Mouse (Mus musculus): ENCODE results near the gene Gm10645. TPM values are rescaled to one million over a fixed set of nuclear protein-coding genes. Genes with fewer than 3 reads are reported as not detected.

The Gm10645 gene
- polyA plus RNA-seq, 1 experiment from 2014 or later, result 0.86 TPM

DNA sequence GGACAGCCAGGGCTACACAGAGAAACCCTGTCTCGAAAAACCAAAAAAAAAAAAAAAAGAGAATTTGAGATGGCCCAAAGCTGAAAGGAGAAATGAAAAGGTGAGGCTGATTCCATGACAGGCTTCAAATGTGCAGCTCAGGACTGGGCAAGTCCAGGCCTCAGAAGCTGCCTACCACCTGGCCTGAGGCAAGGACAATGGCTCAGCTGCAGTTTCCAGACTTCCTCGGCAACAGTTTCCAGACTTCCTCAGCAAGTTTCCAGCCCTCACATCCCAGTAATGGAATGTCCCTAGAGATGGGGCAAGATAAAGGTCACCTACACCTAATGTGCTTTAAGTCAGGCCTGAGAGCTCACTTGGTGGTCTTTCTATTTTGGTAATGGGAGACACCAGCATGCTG lies 13.9 kb downstream of the Gm10645 start:
- H3K27me3 ChIP-seq (ENCODE audit: insufficient read depth, low read length), result no peaks in the 10 kb centered on the region
- no peak for ATAC-seq (ENCODE audit: low FRiP score, low TSS enrichment)
- H3K4me1 ChIP-seq (ENCODE audit: insufficient read depth, low read length), result no peaks in the 10 kb centered on the region
- H3K36me3 ChIP-seq (ENCODE audit: insufficient read depth, low read length), result no peaks in the 10 kb centered on the region
- H3K27ac ChIP-seq (ENCODE audit: low read length), result no peak overlapping the region
- WGBS, result 80% methylated on average over 2 of the region's 2 CpGs
- H3K4me3 ChIP-seq (ENCODE audit: low read length), result no peak overlapping the region
- H3K9ac ChIP-seq (replicated peaks; ENCODE audit: low read length), result no peak overlapping the region
- H3K9me3 ChIP-seq (ENCODE audit: low read length), result no peaks in the 10 kb centered on the region
- no peak overlapping the region for H3K4me2 ChIP-seq (replicated peaks; ENCODE audit: low read depth, low read length)

DNA sequence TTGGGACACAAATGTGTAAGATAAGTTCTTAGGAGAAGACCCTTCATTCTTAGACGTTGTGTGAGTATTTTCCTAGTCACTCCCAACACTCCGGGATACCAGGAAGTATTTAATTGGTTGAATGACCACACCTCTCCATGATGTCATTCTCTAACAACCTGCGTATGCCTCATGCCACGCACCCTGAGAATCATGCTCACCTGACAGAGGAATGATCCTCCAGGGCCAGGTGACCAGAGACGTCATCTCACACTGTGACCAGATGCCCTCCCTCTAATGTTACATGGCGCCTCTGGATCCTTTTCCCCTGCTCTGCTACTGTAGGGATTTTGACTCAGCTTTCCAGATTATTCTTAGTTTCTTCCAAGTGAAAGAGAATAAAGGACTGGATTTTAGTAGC lies 16.8 kb downstream of the Gm10645 start:
- H3K4me1 ChIP-seq (ENCODE audit: insufficient read depth, low read length), result no peaks in the 10 kb centered on the region
- no peaks in the 10 kb centered on the region for H3K36me3 ChIP-seq (ENCODE audit: insufficient read depth, low read length)
- no peak overlapping the region for H3K4me2 ChIP-seq (replicated peaks; ENCODE audit: low read depth, low read length)
- ATAC-seq (ENCODE audit: low FRiP score, low TSS enrichment), result no peak
- 85% methylated on average over 6 of the region's 6 CpGs for WGBS
- H3K4me3 ChIP-seq (ENCODE audit: low read length), result no peak overlapping the region
- H3K9me3 ChIP-seq (ENCODE audit: low read length), result no peaks in the 10 kb centered on the region
- H3K9ac ChIP-seq (replicated peaks; ENCODE audit: low read length), result no peak overlapping the region
- no peak overlapping the region for H3K27ac ChIP-seq (ENCODE audit: low read length)
- H3K27me3 ChIP-seq (ENCODE audit: insufficient read depth, low read length), result no peaks in the 10 kb centered on the region

DNA sequence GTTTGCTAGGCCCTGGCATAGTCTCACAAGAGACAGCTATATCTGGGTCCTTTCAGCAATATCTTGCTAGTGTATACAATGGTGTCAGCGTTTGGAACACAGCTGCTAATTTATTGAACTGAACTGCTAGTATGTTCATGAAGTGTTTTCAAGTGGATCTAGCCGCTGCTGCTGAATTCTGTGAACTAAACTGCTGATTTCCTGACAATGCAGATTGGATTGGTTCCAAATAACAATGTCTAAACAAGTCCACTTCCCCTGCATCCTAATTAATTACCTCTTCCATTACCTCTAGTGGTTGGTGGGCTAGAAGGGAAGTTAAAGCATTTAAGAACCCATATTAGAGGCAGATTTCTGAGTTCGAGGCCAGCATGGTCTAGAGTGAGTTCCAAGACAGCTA lies 20.5 kb downstream of the Gm10645 start:
- 69% methylated on average over 3 of the region's 3 CpGs for WGBS

GRCm38 (mm10) chr8:83144601-83145000 lies 21.4 kb downstream of the Gm10645 start:
- H3K4me1 ChIP-seq (ENCODE audit: insufficient read depth, low read length), result no peaks in the 10 kb centered on the region
- H3K4me2 ChIP-seq (replicated peaks; ENCODE audit: low read depth, low read length), result no peak overlapping the region
- no peaks in the 10 kb centered on the region for H3K36me3 ChIP-seq (ENCODE audit: insufficient read depth, low read length)
- H3K4me3 ChIP-seq (ENCODE audit: low read length), result no peak overlapping the region
- H3K9ac ChIP-seq (replicated peaks; ENCODE audit: low read length), result no peak overlapping the region
- no peaks in the 10 kb centered on the region for H3K27me3 ChIP-seq (ENCODE audit: insufficient read depth, low read length)
- 94% methylated on average over 4 of the region's 4 CpGs for WGBS
- ATAC-seq (ENCODE audit: low FRiP score, low TSS enrichment), result no peak
- no peaks in the 10 kb centered on the region for H3K9me3 ChIP-seq (ENCODE audit: low read length)
- H3K27ac ChIP-seq (ENCODE audit: low read length), result no peak overlapping the region

More for the DNA sequence above, 20.5 kb downstream of the Gm10645 start:
- Histone ChIP-seq H3K36me3 (ENCODE audit: insufficient read depth, low read length) (no peaks in the 10 kb centered on the region), H3K4me3 (ENCODE audit: low read length) (no peak overlapping the region), H3K9me3 (ENCODE audit: low read length) (no peaks in the 10 kb centered on the region), H3K9ac (replicated peaks; ENCODE audit: low read length) (no peak overlapping the region), H3K4me1 (ENCODE audit: insufficient read depth, low read length) (no peaks in the 10 kb centered on the region), H3K27me3 (ENCODE audit: insufficient read depth, low read length) (no peaks in the 10 kb centered on the region), H3K27ac (ENCODE audit: low read length) (no peak overlapping the region), H3K4me2 (replicated peaks; ENCODE audit: low read depth, low read length) (no peak overlapping the region)
- ATAC-seq (ENCODE audit: low FRiP score, low TSS enrichment), result no peak

- H3K4me2 ChIP-seq (replicated peaks; ENCODE audit: low read depth, low read length), result no peak overlapping the region
- H3K4me3 ChIP-seq (ENCODE audit: low read length), result no peak overlapping the region
Observed at GRCm38 (mm10) chr8:83141358-83141757, 24.6 kb downstream of the Gm10645 start.

DNA sequence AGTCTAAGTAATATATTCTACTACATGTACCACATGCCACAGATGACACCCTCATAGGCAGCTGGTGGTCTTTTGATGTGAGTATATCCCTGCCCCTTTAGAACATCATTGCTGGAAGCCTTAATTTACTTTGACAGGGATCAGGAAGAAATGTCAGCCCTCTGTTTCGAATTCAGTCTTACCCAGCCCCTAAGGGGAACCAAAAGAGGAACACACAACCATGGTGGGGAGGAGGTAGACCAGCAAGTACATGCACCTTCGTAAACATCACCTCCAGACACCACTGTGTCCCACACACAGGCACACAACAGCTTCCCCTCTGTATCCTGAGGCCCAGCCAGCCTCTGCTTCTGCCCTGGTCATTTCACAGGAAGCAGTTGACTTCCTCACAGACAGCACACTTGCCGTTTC lies 25.3 kb downstream of the Gm10645 start:
- no peaks in the 10 kb centered on the region for H3K27me3 ChIP-seq (ENCODE audit: insufficient read depth, low read length)
- no peak for ATAC-seq (ENCODE audit: low FRiP score, low TSS enrichment)
- no peak overlapping the region for H3K4me2 ChIP-seq (replicated peaks; ENCODE audit: low read depth, low read length)
- no peak overlapping the region for H3K4me3 ChIP-seq (ENCODE audit: low read length)
- H3K9me3 ChIP-seq (ENCODE audit: low read length), result no peaks in the 10 kb centered on the region
- no peak overlapping the region for H3K27ac ChIP-seq (ENCODE audit: low read length)
- WGBS, result 68% methylated on average over 3 of the region's 3 CpGs
- no peaks in the 10 kb centered on the region for H3K4me1 ChIP-seq (ENCODE audit: insufficient read depth, low read length)
- no peak overlapping the region for H3K9ac ChIP-seq (replicated peaks; ENCODE audit: low read length)
- H3K36me3 ChIP-seq (ENCODE audit: insufficient read depth, low read length), result no peaks in the 10 kb centered on the region

More at GRCm38 (mm10) chr8:83141358-83141757, 24.6 kb downstream of the Gm10645 start:
- WGBS, result 58% methylated on average over 5 of the region's 5 CpGs
- Histone ChIP-seq H3K9ac (replicated peaks; ENCODE audit: low read length) (no peak overlapping the region), H3K9me3 (ENCODE audit: low read length) (no peaks in the 10 kb centered on the region), H3K27me3 (ENCODE audit: insufficient read depth, low read length) (no peaks in the 10 kb centered on the region), H3K36me3 (ENCODE audit: insufficient read depth, low read length) (no peaks in the 10 kb centered on the region), H3K4me1 (ENCODE audit: insufficient read depth, low read length) (no peaks in the 10 kb centered on the region), H3K27ac (ENCODE audit: low read length) (no peak overlapping the region)
- no peak for ATAC-seq (ENCODE audit: low FRiP score, low TSS enrichment)

GRCm38 (mm10) chr8:83140068-83140467 lies 25.9 kb downstream of the Gm10645 start:
- no peak for ATAC-seq (ENCODE audit: low FRiP score, low TSS enrichment)
- Histone ChIP-seq H3K27ac (ENCODE audit: low read length) (no peak overlapping the region), H3K27me3 (ENCODE audit: insufficient read depth, low read length) (no peaks in the 10 kb centered on the region), H3K4me2 (replicated peaks; ENCODE audit: low read depth, low read length) (no peak overlapping the region), H3K9me3 (ENCODE audit: low read length) (no peaks in the 10 kb centered on the region), H3K9ac (replicated peaks; ENCODE audit: low read length) (no peak overlapping the region), H3K4me3 (ENCODE audit: low read length) (no peak overlapping the region), H3K4me1 (ENCODE audit: insufficient read depth, low read length) (no peaks in the 10 kb centered on the region; the same call in 1 of the 2 replicates), H3K36me3 (ENCODE audit: insufficient read depth, low read length) (no peaks in the 10 kb centered on the region)
- WGBS, result 63% methylated on average over 1 of the region's 1 CpGs

DNA sequence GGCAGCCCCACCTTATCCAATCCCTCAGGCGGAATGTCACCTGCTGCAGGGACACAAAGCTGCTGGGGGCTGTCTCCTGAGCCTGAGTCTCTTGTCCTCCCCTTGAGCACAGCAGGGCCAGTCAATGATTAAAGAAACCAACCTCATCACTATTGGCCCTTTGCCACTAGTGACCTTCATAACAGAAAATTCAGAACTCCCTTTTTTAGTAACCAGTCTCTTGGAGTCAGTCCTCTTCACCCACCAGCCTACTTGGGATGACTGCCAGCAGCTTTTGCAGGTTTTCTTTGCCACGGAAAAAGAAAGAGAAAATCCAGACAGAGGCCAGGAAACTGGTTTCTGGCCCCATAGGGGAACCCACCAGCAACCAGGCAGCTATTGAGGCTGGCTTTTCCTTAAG lies 30.9 kb downstream of the Gm10645 start:
- ATAC-seq (ENCODE audit: low FRiP score, low TSS enrichment), result no peak
- no peak overlapping the region for H3K4me3 ChIP-seq (ENCODE audit: low read length)
- no peaks in the 10 kb centered on the region for H3K9me3 ChIP-seq (ENCODE audit: low read length)
- no peak overlapping the region for H3K4me2 ChIP-seq (replicated peaks; ENCODE audit: low read depth, low read length)
- no peaks in the 10 kb centered on the region for H3K36me3 ChIP-seq (ENCODE audit: insufficient read depth, low read length)
- no peaks in the 10 kb centered on the region for H3K27me3 ChIP-seq (ENCODE audit: insufficient read depth, low read length)
- 45% methylated on average over 2 of the region's 2 CpGs for WGBS
- no peak overlapping the region for H3K9ac ChIP-seq (replicated peaks; ENCODE audit: low read length)
- H3K4me1 ChIP-seq (ENCODE audit: insufficient read depth, low read length), result no peaks in the 10 kb centered on the region; the same call in 1 of the 2 replicates
- no peak overlapping the region for H3K27ac ChIP-seq (ENCODE audit: low read length)

Other genes starting within 250 kb of the Gm10645 start
- gene Tbc1d9, start 818 bp downstream of the Gm10645 start, polyA plus RNA-seq (2015; fragmentation: Nextera tagmentation; extraction: Ambion mirVana), result 2.3 TPM in 2 replicates
- gene Ucp1, start 124.2 kb upstream of the Gm10645 start, polyA plus RNA-seq (2015; fragmentation: Nextera tagmentation; extraction: Ambion mirVana), result not detected in 2 replicates
- 15.4 and 16.0 TPM in 2 replicates for gene Elmod2, start 166.3 kb upstream of the Gm10645 start, polyA plus RNA-seq (2015; fragmentation: Nextera tagmentation; extraction: Ambion mirVana)
- not detected in 2 replicates for gene Mgat4d, start 182.3 kb upstream of the Gm10645 start, polyA plus RNA-seq (2015; fragmentation: Nextera tagmentation; extraction: Ambion mirVana)
- 0.14 and 0.22 TPM in 2 replicates for gene Clgn, start 223.7 kb upstream of the Gm10645 start, polyA plus RNA-seq (2015; fragmentation: Nextera tagmentation; extraction: Ambion mirVana)

Measured in kidney, embryonic 16.5 days (tissue).